In genomic region chr6:89286700-89287428, GRCm38 (mm10) we compare ENCODE assay signal across 7 mouse cellular contexts.
A peak's percentile ranks its signal among the peaks of the same experiment; 100 is the strongest.
DNase-seq lines count a peak whose midpoint lies in the region; ATAC-seq and TF ChIP-seq lines count a peak whose summit lies in the region.

No protein-coding gene starts in this region.

- H3K4me3 ChIP-seq in bone marrow macrophage, adult 2 months (ENCODE audit: insufficient read depth, low read length), result no peak overlapping the region
- H3K4me3 ChIP-seq in lung, embryonic 15.5 days, result no peak overlapping the region

- H3K27ac ChIP-seq in bone marrow macrophage, adult 2 months (ENCODE audit: insufficient read depth, low read depth, low read length), result peak overlapping the region; percentile 2
- 0 out of 2 replicates have a peak overlapping the region, but pooled peaks have one; percentile 19 for H3K27ac ChIP-seq in lung, embryonic 15.5 days

- no peaks in the 10 kb centered on the region for H3K9me3 ChIP-seq in lung, embryonic 15.5 days

- peak; percentile 61; the same call in 1 of the 2 replicates for ATAC-seq in lung, embryonic 15.5 days (ENCODE audit: borderline replicate concordance, extremely low read depth, low FRiP score, low TSS enrichment)
- ATAC-seq in neutrophil, adult 5-6 weeks (ENCODE audit: extremely low read depth, insufficient number of reproducible peaks, low FRiP score, poor library complexity, severe bottlenecking), result peak; percentile 50; the same call in 1 of the 2 replicates

- H3K36me3 ChIP-seq in lung, embryonic 15.5 days, result no peaks in the 10 kb centered on the region

- no peak overlapping the region for H3K9ac ChIP-seq in lung, embryonic 15.5 days

- H3K27me3 ChIP-seq in lung, embryonic 15.5 days, result no peaks in the 10 kb centered on the region

- intact Hi-C loops in heart, postnatal 14 days (cut with DNase I), result no loop called here

- peaks cover 50% of the 10 kb centered on the region for H3K4me1 ChIP-seq in bone marrow macrophage, adult 2 months (ENCODE audit: control insufficient read depth, insufficient read depth, low read length)
- H3K4me1 ChIP-seq in lung, embryonic 15.5 days, result peaks cover 10% of the 10 kb centered on the region

- TF ChIP-seq CTCF in bone marrow macrophage, adult 2 months (IDR thresholded peaks at IDR 0.05; ENCODE audit: low read depth, low read length), result no peak

- TF ChIP-seq POLR2A in bone marrow macrophage, adult 2 months (IDR thresholded peaks at IDR 0.05; ENCODE audit: borderline replicate concordance, low read depth, low read length), result no peak

- DNase-seq in 416B (ENCODE audit: low read depth), result peak; percentile 9
- DNase-seq in B cell, adult 2 months, result peak; percentile 81 to 86
- peak; percentile 25 to 67 for DNase-seq in heart, postnatal 14 days
- DNase-seq in layer of hippocampus, postnatal 14 days (ENCODE audit: low spot score in 2 of 2), result no peak

- no peak overlapping the region for H3K4me2 ChIP-seq in lung, embryonic 15.5 days

- 31% methylated on average over 6 of the region's 6 CpGs for WGBS in lung, embryonic 15.5 days

Comparison
In these comparisons a context has a peak if more than half of its experiments do, and no peak if none do; other contexts are left out.
1. DNase-seq: peak in 416B (single experiment), B cell, adult 2 months (2 of 2) and heart, postnatal 14 days (2 of 2); none in layer of hippocampus, postnatal 14 days (0 of 2).